Mouse (Mus musculus): ENCODE results near the gene Trappc12. TPM values are rescaled to one million over a fixed set of nuclear protein-coding genes. Genes with fewer than 3 reads are reported as not detected.
A peak's percentile ranks its signal among the peaks of the same experiment; 100 is the strongest.

The Trappc12 gene
- 18.7 and 22.0 TPM in 2 replicates for polyA plus RNA-seq (2012; rRNA removed)

GRCm38 (mm10) chr12:28750021-28750633 lies at the start of gene Trappc12:
TSS of gene Trappc12 (minus strand) at chr12:28750472.
- under 1% methylated on average over 41 of the region's 41 CpGs for WGBS
- Histone ChIP-seq H3K36me3 (ENCODE audit: control insufficient read depth, insufficient read depth, low read length) (peaks cover 12% of the 10 kb centered on the region), H3K27ac (ENCODE audit: insufficient read depth, low read length) (peak within 1 kb of the TSS; percentile 34), H3K4me3 (ENCODE audit: extremely low read depth, insufficient read depth, insufficient read length) (peak within 1 kb of the TSS; percentile 76), H3K27me3 (ENCODE audit: control insufficient read depth, insufficient read depth, low read length) (no peaks in the 10 kb centered on the region), H3K4me1 (ENCODE audit: control insufficient read depth, insufficient read depth, insufficient read length) (peaks cover 5% of the 10 kb centered on the region; the same call in 1 of the 2 replicates)
- TF ChIP-seq POLR2A (IDR thresholded peaks at IDR 0.05; ENCODE audit: low read depth, low read length), result peak; percentile 9; the same call in 1 of the 2 replicates
- no peak for TF ChIP-seq CTCF (IDR thresholded peaks at IDR 0.05; ENCODE audit: extremely low read depth, insufficient read depth, insufficient read length, insufficient replicate concordance)
- DNase-seq (ENCODE audit: low read depth in 1 of 2, low spot score in 2 of 2), result peak; percentile 80 to 89

GRCm38 (mm10) chr12:28799798-28800411 lies 49.6 kb upstream of the Trappc12 start:
- Histone ChIP-seq H3K36me3 (ENCODE audit: control insufficient read depth, insufficient read depth, low read length) (no peaks in the 10 kb centered on the region; the same call in 1 of the 2 replicates), H3K27me3 (ENCODE audit: control insufficient read depth, insufficient read depth, low read length) (no peaks in the 10 kb centered on the region), H3K4me1 (ENCODE audit: control insufficient read depth, insufficient read depth, insufficient read length) (peaks cover 6% of the 10 kb centered on the region; the same call in 1 of the 2 replicates), H3K4me3 (ENCODE audit: extremely low read depth, insufficient read depth, insufficient read length) (no peak overlapping the region), H3K27ac (ENCODE audit: insufficient read depth, low read length) (peak overlapping the region; percentile 66)
- 74% methylated on average over 11 of the region's 11 CpGs for WGBS
- TF ChIP-seq POLR2A (IDR thresholded peaks at IDR 0.05; ENCODE audit: low read depth, low read length), result no peak
- TF ChIP-seq CTCF (IDR thresholded peaks at IDR 0.05; ENCODE audit: extremely low read depth, insufficient read depth, insufficient read length, insufficient replicate concordance), result no peak
- no peak for DNase-seq (ENCODE audit: low read depth in 1 of 2, low spot score in 2 of 2)

DNA sequence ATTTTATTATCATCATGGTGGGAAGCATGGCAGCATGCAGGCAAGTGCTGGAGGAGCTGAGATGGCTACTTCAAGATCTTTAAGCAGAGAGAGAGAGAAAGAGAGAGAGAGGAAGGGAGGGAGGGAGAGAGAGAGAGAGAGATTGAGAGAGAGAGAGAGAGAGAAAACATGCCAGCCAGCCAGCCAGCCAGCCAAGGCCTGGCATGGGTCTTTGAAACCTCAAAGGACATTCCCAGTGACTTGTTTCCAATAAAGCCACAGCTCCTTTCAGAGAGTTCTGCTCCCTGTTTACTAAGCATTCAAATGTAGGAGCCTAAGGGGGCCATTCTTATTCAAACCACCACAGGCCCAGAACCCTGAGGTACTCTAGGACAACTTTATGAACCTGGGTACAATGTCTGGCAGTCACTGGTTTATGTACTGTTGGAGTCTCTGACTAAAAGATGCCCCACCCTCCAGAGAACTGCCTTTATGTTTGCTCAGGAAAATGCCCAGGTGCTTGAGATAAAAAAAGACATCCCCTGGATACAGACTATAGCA lies 46.7 kb upstream of the Trappc12 start:
- Histone ChIP-seq H3K4me1 (ENCODE audit: control insufficient read depth, insufficient read depth, insufficient read length) (peaks cover 6% of the 10 kb centered on the region; the same call in 1 of the 2 replicates), H3K27ac (ENCODE audit: insufficient read depth, low read length) (no peak overlapping the region), H3K4me3 (ENCODE audit: extremely low read depth, insufficient read depth, insufficient read length) (no peak overlapping the region), H3K36me3 (ENCODE audit: control insufficient read depth, insufficient read depth, low read length) (no peaks in the 10 kb centered on the region; the same call in 1 of the 2 replicates), H3K27me3 (ENCODE audit: control insufficient read depth, insufficient read depth, low read length) (no peaks in the 10 kb centered on the region)
- TF ChIP-seq CTCF (IDR thresholded peaks at IDR 0.05; ENCODE audit: extremely low read depth, insufficient read depth, insufficient read length, insufficient replicate concordance) (no peak), POLR2A (IDR thresholded peaks at IDR 0.05; ENCODE audit: low read depth, low read length) (no peak)
- DNase-seq (ENCODE audit: low read depth in 1 of 2, low spot score in 2 of 2), result no peak

GRCm38 (mm10) chr12:28795041-28795440 lies 44.8 kb upstream of the Trappc12 start:
- H3K27ac ChIP-seq (ENCODE audit: insufficient read depth, low read length), result no peak overlapping the region
- H3K36me3 ChIP-seq (ENCODE audit: control insufficient read depth, insufficient read depth, low read length), result no peaks in the 10 kb centered on the region; the same call in 1 of the 2 replicates
- DNase-seq (ENCODE audit: low read depth in 1 of 2, low spot score in 2 of 2), result no peak
- 94% methylated on average over 3 of the region's 3 CpGs for WGBS
- peaks cover 3% of the 10 kb centered on the region; the same call in 1 of the 2 replicates for H3K4me1 ChIP-seq (ENCODE audit: control insufficient read depth, insufficient read depth, insufficient read length)
- no peaks in the 10 kb centered on the region for H3K27me3 ChIP-seq (ENCODE audit: control insufficient read depth, insufficient read depth, low read length)
- H3K4me3 ChIP-seq (ENCODE audit: extremely low read depth, insufficient read depth, insufficient read length), result no peak overlapping the region
- TF ChIP-seq POLR2A (IDR thresholded peaks at IDR 0.05; ENCODE audit: low read depth, low read length) (no peak), CTCF (IDR thresholded peaks at IDR 0.05; ENCODE audit: extremely low read depth, insufficient read depth, insufficient read length, insufficient replicate concordance) (no peak)

DNA sequence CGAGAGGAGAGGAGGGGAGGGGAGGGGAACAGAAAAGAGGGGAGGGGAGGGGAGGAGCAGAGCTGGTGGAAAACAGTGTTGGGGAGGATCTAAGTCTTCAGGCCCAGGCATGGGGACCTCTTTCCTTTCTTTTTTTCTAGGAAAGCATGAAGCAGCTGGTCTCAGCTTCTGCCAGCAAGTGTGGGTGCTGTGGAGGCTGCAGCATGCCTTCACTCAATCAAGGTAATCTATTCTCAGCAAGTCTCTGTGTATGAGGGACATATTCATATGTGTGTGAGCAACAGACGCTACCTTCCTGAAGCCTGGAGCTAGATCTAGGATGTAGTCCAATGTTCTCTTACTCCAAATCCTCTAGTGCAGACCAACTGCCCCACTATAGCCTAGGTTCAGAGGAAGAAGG lies 43.4 kb upstream of the Trappc12 start:
- TF ChIP-seq POLR2A (IDR thresholded peaks at IDR 0.05; ENCODE audit: low read depth, low read length), result no peak
- TF ChIP-seq CTCF (IDR thresholded peaks at IDR 0.05; ENCODE audit: extremely low read depth, insufficient read depth, insufficient read length, insufficient replicate concordance), result no peak
- no peak overlapping the region for H3K4me3 ChIP-seq (ENCODE audit: extremely low read depth, insufficient read depth, insufficient read length)
- WGBS, result 82% methylated on average over 2 of the region's 2 CpGs
- H3K27me3 ChIP-seq (ENCODE audit: control insufficient read depth, insufficient read depth, low read length), result no peaks in the 10 kb centered on the region
- DNase-seq (ENCODE audit: low read depth in 1 of 2, low spot score in 2 of 2), result no peak
- H3K36me3 ChIP-seq (ENCODE audit: control insufficient read depth, insufficient read depth, low read length), result no peaks in the 10 kb centered on the region; the same call in 1 of the 2 replicates
- H3K27ac ChIP-seq (ENCODE audit: insufficient read depth, low read length), result no peak overlapping the region
- H3K4me1 ChIP-seq (ENCODE audit: control insufficient read depth, insufficient read depth, insufficient read length), result no peaks in the 10 kb centered on the region

- WGBS, result 81% methylated on average over 3 of the region's 3 CpGs
- no peaks in the 10 kb centered on the region; the same call in 1 of the 2 replicates for H3K36me3 ChIP-seq (ENCODE audit: control insufficient read depth, insufficient read depth, low read length)
- TF ChIP-seq CTCF (IDR thresholded peaks at IDR 0.05; ENCODE audit: extremely low read depth, insufficient read depth, insufficient read length, insufficient replicate concordance) (no peak), POLR2A (IDR thresholded peaks at IDR 0.05; ENCODE audit: low read depth, low read length) (no peak)
- H3K4me1 ChIP-seq (ENCODE audit: control insufficient read depth, insufficient read depth, insufficient read length), result no peaks in the 10 kb centered on the region
- H3K27ac ChIP-seq (ENCODE audit: insufficient read depth, low read length), result no peak overlapping the region
- H3K27me3 ChIP-seq (ENCODE audit: control insufficient read depth, insufficient read depth, low read length), result no peaks in the 10 kb centered on the region
- no peak overlapping the region for H3K4me3 ChIP-seq (ENCODE audit: extremely low read depth, insufficient read depth, insufficient read length)
- no peak for DNase-seq (ENCODE audit: low read depth in 1 of 2, low spot score in 2 of 2)
Observed at GRCm38 (mm10) chr12:28792613-28793012, 42.3 kb upstream of the Trappc12 start.
